Mouse (Mus musculus): ENCODE data around the gene Mcfd2.
"Not testable (repeated sequence)": the region's sequence is repeated elsewhere in the genome, so short reads cannot be mapped to it uniquely, and the experiment has no call there.

The Mcfd2 gene

DNA sequence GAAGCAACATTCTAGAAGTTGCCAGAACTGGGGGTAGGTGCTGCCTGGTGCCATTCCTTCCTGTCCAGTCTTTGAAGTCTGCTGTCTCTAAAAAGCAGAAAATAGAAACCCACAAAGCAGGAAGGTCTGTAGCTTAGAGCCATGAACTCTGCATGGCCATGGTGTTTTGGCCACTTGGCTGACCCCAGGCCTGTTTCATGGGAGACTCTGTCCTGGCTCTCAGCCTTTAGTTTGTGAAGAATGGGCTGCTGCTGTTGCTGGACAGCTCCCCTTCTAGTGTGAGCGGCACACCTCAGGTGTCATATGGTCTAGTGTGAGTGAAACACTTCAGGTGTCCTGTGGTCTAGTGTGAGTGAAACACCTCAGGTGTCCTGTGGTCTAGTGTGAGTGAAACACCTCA, 31.0 kb upstream of the Mcfd2 start:
- POLR2A ChIA-PET: interaction anchor here in 1 of 4 experiments (1.1 to 1.4 kb wide), 3 partner anchors 13 to 151 kb away, joined by 3 read pairs; no protein-coding TSS in a partner anchor
- CTCF ChIA-PET: not testable (repeated sequence)

GRCm38 (mm10) chr17:87295738-87296137, 30.0 kb upstream of the Mcfd2 start:
- ChIA-PET CTCF (interaction anchor here in 1 of 4 experiments (1.3 kb wide), 1 partner anchor 19 kb away, joined by 3 read pairs; no protein-coding TSS in a partner anchor), POLR2A (interaction anchor here in 1 of 4 experiments (1.0 to 1.4 kb wide), 4 partner anchors 12 to 152 kb away, joined by 3 read pairs; no protein-coding TSS in a partner anchor)

DNA sequence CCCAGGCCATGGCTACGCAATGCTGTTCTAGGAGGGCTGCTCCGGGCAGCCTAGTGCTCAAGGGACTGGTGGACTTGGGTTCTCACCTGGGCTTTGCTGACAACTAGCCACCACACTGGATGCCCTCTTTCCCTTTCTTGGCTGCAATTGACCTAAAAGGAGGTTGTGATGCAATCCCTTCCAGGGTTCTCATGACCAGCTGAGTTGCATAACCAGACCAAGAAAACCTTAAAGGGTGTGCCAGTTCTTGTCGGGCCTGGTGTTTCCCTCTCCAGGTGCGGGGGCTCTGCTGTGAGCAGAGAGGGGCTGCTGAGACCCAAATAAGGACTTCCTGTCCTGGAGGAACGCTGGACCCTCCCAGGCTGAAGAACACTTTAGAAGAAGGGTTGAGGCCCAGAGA, 27.4 kb upstream of the Mcfd2 start:
- ChIA-PET CTCF (no interaction called here), POLR2A (interaction anchor here in 1 of 4 experiments (0.6 to 0.7 kb wide), 2 partner anchors 279 to 373 kb away, joined by 3 read pairs; no protein-coding TSS in a partner anchor)

DNA sequence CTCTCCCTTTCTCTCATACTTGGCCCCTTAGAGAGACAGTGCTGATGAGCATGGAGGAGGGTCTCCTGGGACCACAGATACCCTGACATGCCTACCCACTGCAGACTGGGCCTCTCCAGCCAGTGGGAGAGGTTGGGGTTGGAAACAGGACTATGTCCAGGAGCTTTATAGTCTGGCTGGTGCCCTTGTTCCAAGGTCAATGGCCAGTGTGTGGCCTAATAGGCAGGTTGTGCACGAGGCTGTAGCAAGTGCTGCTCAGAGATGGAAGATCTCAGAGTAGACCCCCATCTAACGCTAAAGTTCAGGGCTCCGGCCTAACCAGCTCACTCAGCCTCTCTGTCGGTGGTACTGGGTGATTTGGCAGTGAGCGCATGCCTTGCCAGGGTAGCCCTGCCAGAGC, 26.0 kb upstream of the Mcfd2 start:
- CTCF ChIA-PET: interaction anchor here in 1 of 4 experiments (1.4 kb wide), 1 partner anchor 247 kb away, joined by 3 read pairs; no protein-coding TSS in a partner anchor

GRCm38 (mm10) chr17:87291037-87291436, 25.3 kb upstream of the Mcfd2 start:
- ChIA-PET POLR2A (interaction anchor here in 2 of 4 experiments (0.6 to 2.2 kb wide), 3 partner anchors 9 to 414 kb away, joined by 3 to 9 read pairs (median 5); partner anchors contain the start of gene Ttc7 (in 1 of the 2)), CTCF (interaction anchor here in 1 of 4 experiments (1.4 kb wide), 1 partner anchor 246 kb away, joined by 3 read pairs; no protein-coding TSS in a partner anchor)

More for the DNA sequence above, 26.0 kb upstream of the Mcfd2 start:
- POLR2A ChIA-PET: interaction anchor here (0.5 to 2.2 kb wide), 7 partner anchors 10 to 1243 kb away, joined by 3 to 9 read pairs (median 3); partner anchors contain the start of genes Calm2 (in 1 of the 4) and Ttc7 (in 1 of the 4)

DNA sequence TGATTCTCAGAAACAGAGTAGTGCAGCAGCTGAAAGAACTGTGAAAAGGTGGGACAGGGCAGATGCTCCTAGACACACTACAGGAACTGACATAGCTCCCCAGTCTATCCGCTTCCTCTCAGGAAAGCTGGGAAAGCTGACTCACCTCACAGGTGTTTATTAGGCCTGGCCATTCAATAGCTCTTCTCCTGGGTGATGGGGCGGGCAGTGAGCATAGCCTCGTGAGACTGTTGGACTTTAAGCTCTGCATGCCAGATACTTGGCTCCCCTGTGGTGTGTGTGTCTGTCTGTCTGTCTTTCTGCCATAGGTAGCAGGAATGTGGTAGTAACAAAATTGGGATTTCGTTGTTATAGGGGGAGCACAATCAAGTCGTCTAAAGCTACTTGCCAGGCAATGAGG, 23.6 kb upstream of the Mcfd2 start:
- CTCF ChIA-PET: interaction anchor here in 1 of 4 experiments (0.9 kb wide), 1 partner anchor 25 kb away, joined by 5 read pairs; no protein-coding TSS in a partner anchor

GRCm38 (mm10) chr17:87288131-87288530, 22.4 kb upstream of the Mcfd2 start:
- POLR2A ChIA-PET: interaction anchor here in 3 of 4 experiments (0.7 to 2.2 kb wide), 7 partner anchors 27 to 686 kb away, joined by 3 to 11 read pairs (median 5); partner anchors contain the start of genes Calm2 (in 1 of the 3) and Msh6 (in 1 of the 3)
- CTCF ChIA-PET: interaction anchor here in 2 of 4 experiments (0.5 to 1.2 kb wide), 4 partner anchors 24 to 313 kb away, joined by 3 to 13 read pairs (median 4); no protein-coding TSS in a partner anchor

More for the DNA sequence above, 23.6 kb upstream of the Mcfd2 start:
- POLR2A ChIA-PET: interaction anchor here in 2 of 4 experiments (0.6 to 1.3 kb wide), 2 partner anchors 39 to 685 kb away, joined by 3 to 4 read pairs; partner anchors contain the start of gene Msh6 (in 1 of the 2)

DNA sequence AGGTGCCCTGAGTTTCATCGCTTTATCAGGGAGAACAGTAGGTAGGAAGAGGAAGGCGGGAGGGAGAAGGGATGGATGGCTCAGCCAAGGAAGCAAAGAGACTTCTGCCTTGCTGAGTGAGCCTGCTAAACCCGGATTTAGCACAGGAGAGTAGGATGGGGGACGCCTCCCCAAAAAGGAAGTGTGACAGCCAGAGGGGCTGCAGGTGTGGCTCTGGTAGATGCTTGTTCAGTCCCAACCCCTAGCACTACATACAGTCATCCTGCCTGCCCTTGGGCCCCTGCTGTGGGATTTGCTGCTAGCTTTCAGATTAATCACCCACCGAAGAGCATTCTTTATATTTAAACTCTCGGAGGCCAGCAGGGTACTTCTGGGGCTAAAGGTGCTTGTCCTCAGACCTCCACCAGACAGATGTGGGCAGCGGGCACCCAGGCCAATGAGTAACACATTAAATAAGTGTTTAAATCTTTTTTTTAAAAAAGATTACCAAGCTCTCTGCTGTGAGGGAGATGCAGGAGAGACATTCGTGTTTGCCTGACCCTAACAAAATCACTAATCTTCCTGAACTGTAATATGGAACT, 21.6 kb upstream of the Mcfd2 start:
- POLR2A ChIA-PET: interaction anchor here in 2 of 4 experiments (0.6 to 2.2 kb wide), 4 partner anchors 28 to 962 kb away, joined by 3 to 11 read pairs (median 4); no protein-coding TSS in a partner anchor
- CTCF ChIA-PET: interaction anchor here in 2 of 4 experiments (0.6 to 1.3 kb wide), 3 partner anchors 26 to 266 kb away, joined by 3 read pairs; no protein-coding TSS in a partner anchor

DNA sequence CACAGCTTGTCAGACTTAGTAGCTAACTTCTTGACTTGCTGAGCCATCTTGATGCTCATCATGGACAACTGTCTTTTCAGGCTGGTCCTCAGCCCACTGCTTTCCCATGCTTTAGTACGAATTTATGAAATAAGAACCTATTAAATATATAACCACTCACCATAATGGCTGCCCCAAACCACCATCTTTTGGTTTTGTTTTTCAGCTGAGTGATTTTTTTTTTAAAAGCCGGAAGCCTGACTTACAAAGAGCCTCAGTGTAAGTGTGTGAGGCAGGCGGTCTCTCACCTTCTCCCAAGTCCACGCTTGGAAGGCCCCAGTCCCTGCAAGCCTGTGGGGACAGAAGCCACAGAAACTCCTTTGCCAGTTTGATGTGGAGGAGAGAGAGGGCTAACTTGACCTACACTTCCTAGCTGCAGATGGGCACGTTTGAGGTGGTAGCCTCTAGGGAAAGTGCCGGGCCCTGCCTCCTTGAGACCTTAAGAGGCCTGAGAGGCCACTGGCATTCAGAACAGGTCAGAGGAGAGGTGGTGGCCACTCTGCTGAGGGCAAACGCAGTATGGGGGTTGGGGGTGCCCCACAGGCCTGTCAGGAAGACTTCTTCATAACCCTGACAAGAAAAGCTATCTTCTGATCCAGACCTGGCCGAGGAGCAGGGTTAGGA, 20.9 kb upstream of the Mcfd2 start:
- CTCF ChIA-PET: interaction anchor here in 1 of 4 experiments (1.3 kb wide), 1 partner anchor 28 kb away, joined by 3 read pairs; no protein-coding TSS in a partner anchor
- POLR2A ChIA-PET: interaction anchor here in 2 of 4 experiments (0.6 to 2.1 kb wide), 4 partner anchors 21 to 963 kb away, joined by 3 to 10 read pairs (median 4); partner anchors contain the start of gene Mcfd2 (in 1 of the 2)

- CTCF ChIA-PET: interaction anchor here in 2 of 4 experiments (0.5 to 1.3 kb wide), 2 partner anchors 28 to 345 kb away, joined by 3 read pairs; no protein-coding TSS in a partner anchor
- POLR2A ChIA-PET: interaction anchor here in 2 of 4 experiments (0.9 to 1.1 kb wide), 2 partner anchors 20 to 173 kb away, joined by 3 to 10 read pairs; partner anchors contain the start of gene Mcfd2 (in 1 of the 2)
These were observed 20.2 kb upstream of the Mcfd2 start for GRCm38 (mm10) chr17:87285731-87286465.

- CTCF ChIA-PET: interaction anchor here in 1 of 4 experiments (0.6 kb wide), 1 partner anchor 317 kb away, joined by 3 read pairs; no protein-coding TSS in a partner anchor
- POLR2A ChIA-PET: interaction anchor here in 3 of 4 experiments (0.6 to 4.1 kb wide), 6 partner anchors 12 to 460 kb away, joined by 3 to 45 read pairs (median 6); partner anchors contain the start of genes Mcfd2 (in 1 of the 3) and Socs5 (in 1 of the 3)
These were observed 18.8 kb upstream of the Mcfd2 start for GRCm38 (mm10) chr17:87284482-87285040.

GRCm38 (mm10) chr17:87283755-87284481, 18.2 kb upstream of the Mcfd2 start:
- ChIA-PET POLR2A (interaction anchor here (0.6 to 4.1 kb wide), 17 partner anchors 13 to 690 kb away, joined by 3 to 45 read pairs (median 4); partner anchors contain the start of genes Calm2 (in 1 of the 4), Mcfd2 (in 1 of the 4) and Socs5 (in 1 of the 4)), CTCF (interaction anchor here in 1 of 4 experiments (0.6 kb wide), 1 partner anchor 318 kb away, joined by 3 read pairs; no protein-coding TSS in a partner anchor)

GRCm38 (mm10) chr17:87283055-87283754, 17.5 kb upstream of the Mcfd2 start:
- ChIA-PET CTCF (interaction anchor here in 3 of 4 experiments (0.6 to 1.8 kb wide), 4 partner anchors 17 to 246 kb away, joined by 3 to 9 read pairs (median 5); partner anchors contain the start of gene Mcfd2 (in 1 of the 3)), POLR2A (interaction anchor here (0.5 to 4.1 kb wide), 41 partner anchors 8 to 789 kb away, joined by 3 to 45 read pairs (median 4); partner anchors contain the start of genes Calm2 (in 3 of the 4), Mcfd2 (in 3 of the 4), Cript (in 1 of the 4) and Pigf (in 1 of the 4))

DNA sequence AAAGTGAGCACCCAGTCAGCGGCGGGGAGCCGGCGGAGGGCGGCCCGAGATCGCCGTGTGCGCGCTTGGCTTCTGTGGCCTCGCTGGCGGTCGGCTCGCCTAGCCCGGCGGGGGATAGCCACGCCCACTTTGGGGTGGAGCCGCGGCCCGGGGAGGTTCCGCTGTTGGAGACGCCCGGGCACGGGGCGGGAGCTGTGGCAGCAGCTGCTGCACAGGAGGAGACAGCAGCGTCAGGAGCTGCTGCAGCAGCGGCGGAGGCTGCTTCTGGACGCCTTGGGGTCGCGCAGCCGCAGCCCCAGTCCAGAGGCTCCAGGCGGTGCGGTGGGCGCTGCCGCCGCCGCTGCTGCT, 16.9 kb upstream of the Mcfd2 start, which contains the start of gene Ttc7:
Ttc7 (plus strand) TSS at position 181 of the 348 bp plus-strand sequence.
- ChIA-PET CTCF (interaction anchor here in 3 of 4 experiments (0.5 to 1.8 kb wide), 5 partner anchors 17 to 246 kb away, joined by 3 to 9 read pairs (median 3); partner anchors contain the start of gene Mcfd2 (in 1 of the 3)), POLR2A (interaction anchor here (0.5 to 4.1 kb wide), 43 partner anchors 8 to 789 kb away, joined by 3 to 45 read pairs (median 4); partner anchors contain the start of genes Calm2 (in 3 of the 4), Mcfd2 (in 3 of the 4), Cript (in 1 of the 4) and Msh6 (in 1 of the 4))

DNA sequence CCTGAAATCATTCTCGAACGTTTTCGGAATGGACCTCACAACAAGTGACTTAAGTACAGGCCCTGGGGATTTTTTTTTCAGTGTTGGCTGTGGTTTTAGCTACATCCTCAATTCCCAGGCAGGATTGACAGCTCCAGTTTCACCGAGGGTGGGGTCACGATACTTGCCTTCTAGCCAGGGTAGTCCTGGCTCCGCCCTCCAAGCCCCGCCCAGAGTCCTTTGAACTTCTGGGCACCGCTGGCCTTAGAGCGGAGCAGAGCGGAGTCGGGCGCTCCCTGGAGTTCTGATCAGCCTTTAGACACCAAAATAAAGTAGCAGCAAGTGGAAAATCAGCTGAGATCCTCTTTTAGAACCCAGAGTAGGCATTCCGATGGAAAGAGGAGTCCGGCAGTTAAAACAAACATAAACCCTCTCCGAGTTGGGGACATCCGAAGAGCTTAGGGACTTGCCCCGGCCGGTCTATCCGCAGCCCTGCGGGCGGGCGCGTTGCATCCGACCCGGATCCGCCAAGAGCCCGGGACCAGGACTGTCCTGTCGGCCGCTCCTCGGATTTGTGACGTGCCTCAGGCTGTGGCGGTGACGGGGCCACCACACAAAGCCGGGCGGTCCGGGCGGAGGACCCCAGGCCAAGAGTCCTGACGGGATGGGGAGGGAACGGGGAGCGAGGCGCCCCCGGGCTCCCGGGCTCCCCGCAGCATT, 16.4 kb upstream of the Mcfd2 start:
- CTCF ChIA-PET: interaction anchor here (0.5 to 1.8 kb wide), 11 partner anchors 16 to 491 kb away, joined by 3 to 9 read pairs (median 3); partner anchors contain the start of gene Mcfd2 (in 1 of the 4)
- POLR2A ChIA-PET: interaction anchor here in 3 of 4 experiments (0.6 to 4.1 kb wide), 56 partner anchors 9 to 1273 kb away, joined by 3 to 45 read pairs (median 4); partner anchors contain the start of genes Calm2 (in 3 of the 3), Mcfd2 (in 3 of the 3), Cript (in 1 of the 3) and Msh6 (in 1 of the 3)

All from embryonic stem cell, embryonic (primary cell).